Mouse (Mus musculus) cortical plate, adult 2 months (tissue): ENCODE data around the gene 1700016C15Rik.

Experiments
- CTCF ChIP-seq: fragments of 200-500 bp; IDR thresholded peaks from 2 replicates; pipeline ENCODE4 v1.5.1; 2011; ENCODE audit warnings: mild to moderate bottlenecking, control low read depth, low read length; ENCODE audit not compliant: insufficient read depth; ENCODE audit errors: extremely low read depth
- POLR2A ChIP-seq: fragments of 200-500 bp; IDR thresholded peaks from 2 replicates; pipeline ENCODE4 v1.6.1; 2011; ENCODE audit warnings: mild to moderate bottlenecking, low read length, control low read depth; ENCODE audit not compliant: insufficient read depth; ENCODE audit errors: extremely low read depth

DNA sequence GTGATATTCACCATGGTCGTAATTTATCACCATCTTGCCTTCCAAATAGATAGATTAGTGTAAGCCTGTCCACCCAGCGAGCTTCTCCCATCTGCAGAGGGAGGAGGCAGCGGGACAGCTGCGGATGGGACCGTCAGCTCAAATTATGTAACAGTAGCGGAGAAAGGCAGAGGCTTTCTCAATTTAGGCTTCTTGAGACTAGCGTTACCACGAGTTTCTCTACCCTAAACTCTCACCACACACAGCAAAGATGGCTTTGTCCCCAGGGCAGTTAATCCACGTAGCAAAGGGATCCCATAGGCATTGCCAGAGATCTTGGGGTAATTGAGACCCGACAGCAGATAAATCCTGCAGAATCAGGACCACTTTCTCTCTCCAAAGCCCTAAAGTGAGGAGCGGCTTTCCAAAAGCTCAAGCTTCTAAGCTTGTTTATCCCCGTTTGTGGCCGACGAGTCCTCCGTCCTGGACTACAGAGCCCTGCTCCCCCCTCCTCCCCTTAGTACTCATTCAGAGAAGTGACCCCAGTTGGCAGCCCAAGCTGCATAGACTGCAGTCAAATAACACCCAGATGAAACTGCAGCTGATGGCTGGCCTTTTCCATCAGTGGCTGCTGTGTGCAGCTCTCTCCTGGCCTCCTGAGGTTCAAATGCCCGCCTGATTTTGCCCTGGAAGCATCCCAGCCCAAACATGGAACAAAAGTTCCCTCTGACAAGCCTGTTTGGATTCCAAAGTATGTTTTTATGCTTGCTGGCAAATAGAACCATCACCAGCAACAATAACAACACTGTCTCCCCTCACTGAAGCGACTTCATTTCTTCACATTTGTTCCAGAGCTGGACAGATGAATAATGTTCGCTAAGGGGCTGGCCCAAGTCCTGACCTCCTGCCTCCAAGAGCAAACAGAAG lies 45.4 kb upstream of the 1700016C15Rik start:
- no peak for TF ChIP-seq CTCF
- no peak for TF ChIP-seq POLR2A
